Mouse (Mus musculus) heart, embryonic 12.5 days (tissue): ENCODE results near the gene Htr6. TPM values are rescaled to one million over a fixed set of nuclear protein-coding genes. Genes with fewer than 3 reads are reported as not detected.
A peak's percentile ranks its signal among the peaks of the same experiment; 100 is the strongest.

Experiments
- ATAC-seq: fragments of 200-750 bp; cut with Nextera tagmentation; 2 replicates; pipeline ENCODE4 v1.8.0; 2017; ENCODE audit warnings: moderate TSS enrichment, moderate library complexity; ENCODE audit not compliant: insufficient number of reproducible peaks, low FRiP score
- H3K27ac ChIP-seq: fragments of 300-500 bp; sonication (generic); 2 replicates; pipeline ENCODE4 v1.5.1; 2016; ENCODE audit warnings: mild to moderate bottlenecking, moderate library complexity; ENCODE audit not compliant: poor library complexity, severe bottlenecking
- H3K27me3 ChIP-seq: fragments of 300-500 bp; sonication (generic); replicated peaks from 2 replicates; pipeline ENCODE4 v1.6.1; 2016; ENCODE audit warnings: mild to moderate bottlenecking, moderate library complexity
- H3K36me3 ChIP-seq: fragments of 300-500 bp; sonication (generic); 2 replicates; pipeline ENCODE4 v1.6.1; 2016; ENCODE audit warnings: mild to moderate bottlenecking, moderate library complexity
- H3K4me1 ChIP-seq: fragments of 300-500 bp; sonication (generic); replicated peaks from 2 replicates; pipeline ENCODE4 v1.6.1; 2016; ENCODE audit warnings: mild to moderate bottlenecking
- H3K4me2 ChIP-seq: fragments of 300-500 bp; sonication (generic); 2 replicates; pipeline ENCODE4 v1.6.1; 2016; ENCODE audit warnings: mild to moderate bottlenecking, moderate library complexity
- H3K4me3 ChIP-seq: fragments of 300-500 bp; sonication (generic); 2 replicates; pipeline ENCODE4 v1.5.1; 2016; ENCODE audit warnings: mild to moderate bottlenecking
- H3K9ac ChIP-seq: fragments of 300-500 bp; sonication (generic); 2 replicates; pipeline ENCODE4 v1.6.1; 2016; ENCODE audit warnings: mild to moderate bottlenecking, moderate library complexity
- H3K9me3 ChIP-seq: fragments of 300-500 bp; sonication (generic); replicated peaks from 2 replicates; pipeline ENCODE4 v1.6.1; 2016; ENCODE audit warnings: mild to moderate bottlenecking, moderate library complexity
- WGBS: fragments of 180-500 bp; shearing (Covaris S2); methylation state at CpG from one replicate; pipeline ENCODE4 v1.1.7; 2016; 5-methylcytosine and 5-hydroxymethylcytosine counted together
- polyA plus RNA-seq: library from polyadenylated mRNA; unstranded; fragments of >200 nt; fragmentation: Nextera tagmentation; extraction: Ambion mirVana; gene quantifications from 2 replicates; pipeline ENCODE4 v1.2.1, GENCODE M21; 2016

Gene Htr6
- polyA plus RNA-seq, 1 experiment from 2014 or later, result not detected

DNA sequence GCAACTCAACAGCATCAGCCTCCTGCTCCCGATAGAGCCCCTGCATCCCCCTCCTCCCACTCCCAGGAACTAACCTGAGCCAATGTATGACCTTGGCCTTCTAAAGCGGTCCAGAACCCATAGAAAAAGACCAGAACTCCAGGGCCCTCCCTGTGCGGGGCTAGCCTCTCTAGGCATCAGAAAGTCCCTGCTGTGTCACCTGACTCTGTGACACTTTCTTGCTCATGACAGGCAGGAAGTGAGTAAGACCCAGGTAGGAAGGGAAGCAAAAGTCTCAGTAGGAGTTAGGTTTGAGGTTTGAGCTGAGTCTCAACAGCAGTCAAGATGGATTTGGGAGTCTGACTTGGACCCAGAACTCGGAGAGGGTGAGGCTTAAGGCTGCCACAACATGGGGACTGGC is 11.6 kb upstream of the Htr6 start:
- no peaks in the 10 kb centered on the region for H3K9me3 ChIP-seq
- H3K4me3 ChIP-seq, result no peak overlapping the region
- H3K9ac ChIP-seq, result no peak overlapping the region
- no peak overlapping the region for H3K27ac ChIP-seq
- H3K27me3 ChIP-seq, result peaks cover 82% of the 10 kb centered on the region
- WGBS, result 58% methylated on average over 4 of the region's 4 CpGs
- H3K4me2 ChIP-seq, result no peak overlapping the region
- no peaks in the 10 kb centered on the region for H3K36me3 ChIP-seq
- no peak for ATAC-seq
- peaks cover 28% of the 10 kb centered on the region for H3K4me1 ChIP-seq

DNA sequence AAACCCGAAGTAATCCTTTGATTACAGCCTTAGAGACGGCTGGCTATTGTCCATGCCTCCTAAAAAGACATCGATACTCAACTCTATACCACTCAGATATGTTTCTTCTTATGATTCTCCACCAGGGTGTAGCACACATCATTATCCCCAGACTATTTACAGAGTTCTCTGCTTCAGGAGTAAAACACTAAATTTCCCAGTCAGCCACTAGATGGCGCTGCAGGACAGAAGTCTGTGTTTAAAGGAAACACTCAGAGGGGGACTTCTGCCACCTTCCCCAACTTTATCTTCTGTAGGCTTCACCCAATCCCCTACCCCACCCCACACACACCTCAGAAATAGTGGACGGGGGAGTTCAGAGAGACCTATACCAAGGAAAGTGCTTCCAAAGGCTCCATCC is 10.7 kb upstream of the Htr6 start:
- H3K27me3 ChIP-seq, result peaks cover 81% of the 10 kb centered on the region
- H3K4me3 ChIP-seq, result no peak overlapping the region
- H3K27ac ChIP-seq, result no peak overlapping the region
- H3K4me1 ChIP-seq, result peaks cover 20% of the 10 kb centered on the region
- H3K9me3 ChIP-seq, result no peaks in the 10 kb centered on the region
- H3K9ac ChIP-seq, result no peak overlapping the region
- WGBS, result 16% methylated on average over 5 of the region's 5 CpGs
- no peak overlapping the region for H3K4me2 ChIP-seq
- ATAC-seq, result no peak
- no peaks in the 10 kb centered on the region for H3K36me3 ChIP-seq

DNA sequence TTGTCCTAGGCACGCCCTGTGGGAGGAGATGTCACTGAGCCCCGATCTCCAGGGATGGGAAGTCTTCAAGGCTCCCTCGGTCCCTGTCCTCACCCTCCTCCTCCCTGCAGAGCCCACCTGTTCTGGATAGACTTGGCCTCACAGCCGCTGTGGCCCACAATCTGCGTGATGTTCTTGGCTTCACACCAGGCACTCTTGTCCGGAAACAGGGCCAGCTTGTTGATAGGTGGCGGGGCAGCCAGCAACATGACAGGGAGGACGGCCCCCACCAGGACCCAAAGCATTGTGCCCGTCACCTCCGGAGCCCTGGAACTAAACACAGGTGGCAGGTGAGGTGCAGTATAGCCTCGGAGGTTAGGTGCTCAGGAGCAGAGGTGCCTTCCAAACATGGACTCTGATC is 10.0 kb upstream of the Htr6 start:
- H3K4me1 ChIP-seq, result peaks cover 20% of the 10 kb centered on the region
- no peak overlapping the region for H3K4me3 ChIP-seq
- 57% methylated on average over 11 of the region's 11 CpGs for WGBS
- H3K4me2 ChIP-seq, result no peak overlapping the region
- no peaks in the 10 kb centered on the region for H3K36me3 ChIP-seq
- H3K9ac ChIP-seq, result no peak overlapping the region
- peaks cover 75% of the 10 kb centered on the region for H3K27me3 ChIP-seq
- no peak overlapping the region for H3K27ac ChIP-seq
- no peaks in the 10 kb centered on the region for H3K9me3 ChIP-seq
- no peak for ATAC-seq

DNA sequence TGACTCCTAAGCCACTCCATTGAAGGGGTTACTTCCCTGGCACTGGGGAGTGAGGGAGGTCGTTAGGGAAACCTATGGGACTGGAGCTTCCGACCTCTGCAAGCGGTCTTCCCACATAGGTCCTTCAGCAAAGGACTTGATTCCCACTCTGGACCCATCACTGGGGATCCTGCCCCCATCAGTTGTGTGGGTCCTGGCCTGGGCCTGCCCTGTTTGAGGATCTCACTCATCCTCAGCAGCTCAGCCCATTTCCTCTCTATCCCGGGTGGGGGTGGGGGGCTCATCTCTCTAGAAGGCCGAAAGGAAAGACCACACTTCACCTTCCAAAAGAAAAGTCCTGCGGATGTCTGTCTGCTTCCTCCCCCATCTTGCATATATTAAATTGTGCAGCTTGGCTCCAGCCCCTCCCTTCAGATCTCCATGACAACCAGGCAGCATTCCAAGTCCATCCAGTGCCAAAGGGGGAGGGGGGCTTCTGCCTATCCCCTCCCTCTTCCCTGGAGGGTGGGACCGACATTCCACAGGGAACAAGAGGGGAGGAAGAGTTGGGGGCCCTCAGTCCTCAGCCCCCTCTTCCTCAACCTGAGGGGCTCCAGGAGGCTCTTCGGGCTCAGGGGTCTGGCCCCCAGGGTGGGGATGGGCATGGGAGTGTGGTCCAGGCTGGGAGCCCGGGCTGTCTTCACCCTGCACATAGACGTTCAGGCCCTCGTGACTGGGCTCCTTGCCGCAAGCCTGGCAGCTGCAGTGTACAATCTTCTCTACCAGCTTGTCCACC is 7.6 kb upstream of the Htr6 start:
- ATAC-seq, result 0 out of 2 replicates have a peak, but pooled peaks have one; percentile 35
- Histone ChIP-seq H3K4me1 (peaks cover 10% of the 10 kb centered on the region), H3K36me3 (no peaks in the 10 kb centered on the region), H3K9ac (no peak overlapping the region), H3K9me3 (no peaks in the 10 kb centered on the region), H3K27ac (no peak overlapping the region), H3K4me3 (no peak overlapping the region), H3K27me3 (peaks cover 60% of the 10 kb centered on the region), H3K4me2 (0 out of 2 replicates have a peak overlapping the region, but pooled peaks have one; percentile 9)
- WGBS, result 42% methylated on average over 12 of the region's 12 CpGs

DNA sequence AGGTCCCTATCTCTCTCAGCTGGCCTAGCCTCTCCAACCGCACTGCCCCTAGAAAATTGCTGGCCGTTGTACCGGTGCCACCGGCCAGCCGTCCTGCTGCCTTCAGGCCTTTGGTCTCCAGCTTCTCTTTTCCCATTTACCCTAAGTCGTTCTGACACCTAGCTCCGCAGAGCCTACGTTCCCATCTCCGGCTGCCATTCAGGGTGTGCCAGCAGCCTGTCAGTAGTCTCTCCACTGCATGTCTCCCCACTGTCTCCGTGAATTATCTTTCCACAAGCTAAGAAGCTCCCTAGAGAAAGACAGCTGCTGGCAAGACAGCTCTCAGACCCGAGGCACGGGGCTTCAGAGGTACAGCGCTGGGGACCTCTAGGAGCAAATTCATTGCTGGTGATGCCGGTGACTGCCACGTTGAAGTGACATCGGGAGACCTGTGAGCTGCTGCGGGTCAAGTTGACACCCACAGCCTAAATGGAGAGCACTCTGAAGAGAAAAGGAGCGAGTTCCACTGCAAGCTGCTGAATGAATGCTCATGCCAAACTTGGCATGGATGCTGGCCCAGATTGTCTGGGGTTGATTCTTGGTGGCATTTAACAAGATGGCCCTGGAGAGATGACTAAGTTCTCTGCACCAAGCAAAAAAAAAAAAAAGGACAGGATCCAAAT is 6.0 kb upstream of the Htr6 start:
- 67% methylated on average over 18 of the region's 18 CpGs for WGBS
- ATAC-seq, result no peak
- H3K27me3 ChIP-seq, result peaks cover 63% of the 10 kb centered on the region
- no peak overlapping the region for H3K4me2 ChIP-seq
- no peak overlapping the region for H3K9ac ChIP-seq
- no peaks in the 10 kb centered on the region for H3K36me3 ChIP-seq
- H3K27ac ChIP-seq, result no peak overlapping the region
- H3K4me3 ChIP-seq, result no peak overlapping the region
- H3K9me3 ChIP-seq, result no peaks in the 10 kb centered on the region
- H3K4me1 ChIP-seq, result peaks cover 10% of the 10 kb centered on the region

DNA sequence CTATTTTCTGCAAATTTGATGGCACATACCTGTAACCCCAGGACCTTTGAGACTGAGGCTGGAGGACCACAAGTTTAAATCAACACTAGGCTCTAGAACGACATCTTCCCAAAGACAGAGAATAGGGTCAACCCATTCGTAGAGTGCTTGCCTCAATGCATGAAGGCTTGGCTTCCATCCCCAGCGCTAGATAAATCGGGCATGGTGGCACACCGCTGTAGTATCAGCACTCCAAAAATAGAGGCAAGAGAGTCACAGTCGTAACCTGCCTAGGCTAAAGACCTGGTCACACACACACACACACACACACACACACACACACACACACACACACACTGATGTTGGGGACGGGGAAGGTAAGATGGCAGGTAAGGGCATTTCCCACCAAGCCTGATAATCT is 4.9 kb upstream of the Htr6 start:
- H3K9me3 ChIP-seq, result no peaks in the 10 kb centered on the region
- H3K4me2 ChIP-seq, result no peak overlapping the region
- H3K36me3 ChIP-seq, result no peaks in the 10 kb centered on the region
- no peak for ATAC-seq
- peaks cover 69% of the 10 kb centered on the region for H3K27me3 ChIP-seq
- 74% methylated on average over 7 of the region's 7 CpGs for WGBS
- no peak overlapping the region for H3K9ac ChIP-seq
- H3K27ac ChIP-seq, result no peak overlapping the region
- no peak overlapping the region for H3K4me3 ChIP-seq
- peaks cover 16% of the 10 kb centered on the region for H3K4me1 ChIP-seq

DNA sequence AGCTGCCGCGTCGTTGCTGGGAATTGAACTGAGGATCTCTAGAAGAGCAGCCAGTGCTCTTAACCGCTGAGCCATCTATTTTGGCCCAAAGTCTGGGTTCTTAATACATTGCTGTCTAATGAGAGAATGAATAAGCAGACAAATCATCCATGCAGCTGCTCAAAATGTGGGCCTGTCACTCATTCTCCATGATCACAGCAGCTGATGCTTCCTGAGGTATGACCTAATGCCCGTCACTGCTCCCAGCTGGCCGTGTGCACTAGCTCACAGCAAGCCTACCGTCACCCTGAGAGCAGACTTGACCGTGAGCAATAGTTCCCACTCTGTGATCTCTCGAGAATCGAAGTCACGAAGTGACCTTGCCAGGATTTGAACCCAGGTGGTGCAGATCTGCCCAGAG is 4.1 kb upstream of the Htr6 start:
- 74% methylated on average over 11 of the region's 11 CpGs for WGBS
- H3K36me3 ChIP-seq, result no peaks in the 10 kb centered on the region
- peaks cover 25% of the 10 kb centered on the region for H3K4me1 ChIP-seq
- no peak for ATAC-seq
- no peak overlapping the region for H3K4me3 ChIP-seq
- H3K9ac ChIP-seq, result no peak overlapping the region
- no peak overlapping the region for H3K27ac ChIP-seq
- no peaks in the 10 kb centered on the region for H3K9me3 ChIP-seq
- peaks cover 69% of the 10 kb centered on the region for H3K27me3 ChIP-seq
- H3K4me2 ChIP-seq, result no peak overlapping the region

DNA sequence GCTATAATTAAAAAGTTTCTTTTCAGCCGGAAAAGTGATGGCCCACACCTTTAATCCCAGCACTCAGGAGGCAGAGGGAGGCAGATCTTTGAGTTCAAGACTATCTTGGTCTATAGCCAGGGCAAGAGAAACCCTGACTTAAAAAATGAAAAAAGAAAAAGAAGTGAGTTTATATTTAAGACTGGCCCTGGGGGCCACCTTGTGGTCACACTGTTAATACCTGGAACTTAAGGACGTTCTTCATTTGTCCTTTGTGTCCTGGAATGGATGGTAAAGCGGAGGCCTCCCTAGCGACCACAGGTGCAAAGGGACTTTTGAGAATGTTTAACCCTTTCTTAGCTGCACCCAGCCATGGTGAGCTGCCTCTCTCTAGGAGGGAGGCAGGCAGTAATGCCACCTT is 3.4 kb upstream of the Htr6 start:
- peaks cover 29% of the 10 kb centered on the region for H3K4me1 ChIP-seq
- WGBS, result 20% methylated on average over 4 of the region's 4 CpGs
- no peak overlapping the region for H3K9ac ChIP-seq
- H3K4me3 ChIP-seq, result no peak overlapping the region
- ATAC-seq, result no peak
- no peak overlapping the region for H3K4me2 ChIP-seq
- no peaks in the 10 kb centered on the region for H3K36me3 ChIP-seq
- no peak overlapping the region for H3K27ac ChIP-seq
- peaks cover 72% of the 10 kb centered on the region for H3K27me3 ChIP-seq
- H3K9me3 ChIP-seq, result no peaks in the 10 kb centered on the region

DNA sequence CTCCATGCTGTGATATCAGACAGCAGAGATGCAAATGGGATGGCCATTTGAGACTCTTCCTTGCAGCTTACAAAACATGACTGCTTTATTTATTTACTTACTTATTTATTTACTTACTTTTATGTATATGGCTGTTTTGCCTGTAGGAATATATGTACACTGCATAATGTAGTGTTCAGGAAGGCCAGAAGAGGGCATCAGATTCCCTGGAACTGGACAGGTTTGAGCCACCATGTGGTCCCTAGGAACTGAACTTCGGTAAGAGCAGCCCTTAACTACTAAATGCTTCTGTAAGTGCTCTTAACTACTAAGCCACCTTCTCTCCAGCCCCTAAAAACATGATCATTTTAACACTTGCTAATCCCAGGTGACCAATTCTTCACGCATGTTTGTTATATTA is 2.9 kb upstream of the Htr6 start:
- H3K27ac ChIP-seq, result no peak overlapping the region
- 46% methylated on average over 2 of the region's 2 CpGs for WGBS

DNA sequence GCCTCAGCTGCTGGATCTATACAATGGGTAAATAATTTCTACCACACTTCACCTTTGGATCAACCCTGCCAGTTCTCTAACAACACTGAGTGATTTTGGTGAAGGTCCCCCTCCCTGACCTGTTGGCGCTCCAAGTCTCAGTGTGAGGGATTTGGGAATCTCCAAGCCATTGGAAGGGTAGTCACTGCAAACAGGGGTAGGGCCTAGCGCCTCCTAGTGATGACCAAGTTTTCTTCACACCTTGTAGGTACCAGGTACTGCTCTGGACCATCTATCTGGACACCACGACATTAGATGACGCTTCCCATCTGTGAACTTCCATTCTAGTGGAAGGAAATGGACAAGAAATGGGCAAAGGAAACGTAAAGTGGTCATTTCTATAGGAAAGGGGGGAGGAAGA is 545 bp upstream of the Htr6 start:
- Histone ChIP-seq H3K9me3 (no peaks in the 10 kb centered on the region), H3K27me3 (peaks cover 73% of the 10 kb centered on the region), H3K4me2 (peak overlapping the region; percentile 92), H3K4me3 (peak overlapping the region; percentile 59), H3K9ac (no peak overlapping the region), H3K4me1 (peaks cover 19% of the 10 kb centered on the region), H3K36me3 (no peaks in the 10 kb centered on the region), H3K27ac (no peak overlapping the region)
- WGBS, result 9% methylated on average over 5 of the region's 5 CpGs
- no peak for ATAC-seq

More for the DNA sequence above, 2.9 kb upstream of the Htr6 start:
- ATAC-seq, result no peak
- Histone ChIP-seq H3K4me2 (no peak overlapping the region), H3K9ac (no peak overlapping the region), H3K9me3 (no peaks in the 10 kb centered on the region), H3K4me3 (no peak overlapping the region), H3K4me1 (peaks cover 27% of the 10 kb centered on the region), H3K27me3 (peaks cover 72% of the 10 kb centered on the region), H3K36me3 (no peaks in the 10 kb centered on the region)

DNA sequence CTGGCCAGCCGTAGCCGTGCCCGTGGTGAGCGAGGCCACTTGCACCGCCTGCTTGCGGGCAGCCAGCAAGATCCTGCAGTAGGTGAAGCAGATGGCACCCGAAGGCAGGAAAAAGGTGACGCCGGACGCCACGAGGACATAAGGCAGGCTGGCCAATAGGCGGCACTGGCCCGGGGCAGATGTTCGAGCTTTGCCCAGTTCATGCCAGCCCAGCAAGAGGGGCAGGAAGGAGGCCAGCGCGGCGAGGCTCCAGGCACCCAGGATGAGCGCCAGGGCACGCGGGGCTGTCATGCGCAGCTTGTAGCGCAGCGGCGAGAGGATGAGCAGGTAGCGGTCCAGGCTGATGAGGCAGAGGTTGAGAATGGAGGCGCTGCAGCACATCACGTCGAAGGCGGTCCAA is 1.3 kb downstream of the Htr6 start:
- Histone ChIP-seq H3K27ac (no peak overlapping the region), H3K4me1 (peaks cover 19% of the 10 kb centered on the region), H3K9me3 (no peaks in the 10 kb centered on the region), H3K9ac (no peak overlapping the region), H3K27me3 (peaks cover 91% of the 10 kb centered on the region), H3K4me2 (peak overlapping the region; percentile 92), H3K4me3 (peak overlapping the region; percentile 59), H3K36me3 (no peaks in the 10 kb centered on the region)
- 15% methylated on average over 29 of the region's 29 CpGs for WGBS
- no peak for ATAC-seq
